Mouse (Mus musculus): Measurements from ENCODE around the gene Klf8.
"Not testable (repeated sequence)": the region's sequence is repeated elsewhere in the genome, so short reads cannot be mapped to it uniquely, and the experiment has no call there.

- not testable (repeated sequence) for TF ChIP-seq POLR2A (IDR thresholded peaks at IDR 0.05; ENCODE audit: low read depth, low read length); CTCF (IDR thresholded peaks at IDR 0.05; ENCODE audit: extremely low read depth, insufficient read length, insufficient replicate concordance, low read depth, low read length)
Measured at GRCm38 (mm10) chrX:153334140-153334539, 96.9 kb downstream of the Klf8 start.
